Mouse (Mus musculus) spleen, postnatal 4 days (tissue): ENCODE measurements around the gene Prex1.
"Not testable (repeated sequence)": the region's sequence is repeated elsewhere in the genome, so short reads cannot be mapped to it uniquely, and the experiment has no call there.

ENCODE experiments used
- DNase-seq, 2 experiments: peaks; one replicate each; pipeline ENCODE4 v3.0.0; 2022; ENCODE audit warnings: low spot score in 2 of 2

The Prex1 gene

GRCm38 (mm10) chr2:166517392-166518174 lies 196.0 kb downstream of the Prex1 start:
- not testable (repeated sequence) for DNase-seq

- no peak for DNase-seq
These were observed 196.7 kb downstream of the Prex1 start for GRCm38 (mm10) chr2:166516818-166517353.
